Mouse (Mus musculus) neural tube, embryonic 13.5 days (tissue): Measurements from ENCODE around the gene Slc38a3. TPM values are rescaled to one million over a fixed set of nuclear protein-coding genes. Genes with fewer than 3 reads are reported as not detected.

Experiments used
- ATAC-seq: fragments of 200-750 bp; cut with Nextera tagmentation; 2 replicates; pipeline ENCODE4 v1.8.0; 2017; ENCODE audit warnings: low read depth, mild to moderate bottlenecking, moderate TSS enrichment, moderate library complexity
- H3K27ac ChIP-seq: fragments of 300-500 bp; sonication (generic); replicated peaks from 2 replicates; pipeline ENCODE4 v1.5.1; 2015; ENCODE audit warnings: moderate library complexity, mild to moderate bottlenecking, inconsistent platforms
- H3K27me3 ChIP-seq: fragments of 300-500 bp; sonication (generic); 2 replicates; pipeline ENCODE4 v1.6.1; 2015; ENCODE audit warnings: mild to moderate bottlenecking, inconsistent platforms
- H3K36me3 ChIP-seq: fragments of 300-500 bp; sonication (generic); 2 replicates; pipeline ENCODE4 v1.6.1; 2015; ENCODE audit warnings: mild to moderate bottlenecking, inconsistent platforms
- H3K4me1 ChIP-seq: fragments of 300-500 bp; sonication (generic); replicated peaks from 2 replicates; pipeline ENCODE4 v1.6.1; 2015; ENCODE audit warnings: inconsistent platforms
- H3K4me2 ChIP-seq: fragments of 300-500 bp; sonication (generic); 2 replicates; pipeline ENCODE4 v1.6.1; 2015; ENCODE audit warnings: inconsistent platforms, mild to moderate bottlenecking, moderate library complexity
- H3K4me3 ChIP-seq: fragments of 300-500 bp; sonication (generic); 2 replicates; pipeline ENCODE4 v1.5.1; 2015; ENCODE audit warnings: mild to moderate bottlenecking, inconsistent platforms
- H3K9ac ChIP-seq: fragments of 300-500 bp; sonication (generic); 2 replicates; pipeline ENCODE4 v1.6.1; 2015; ENCODE audit warnings: moderate library complexity, mild to moderate bottlenecking, inconsistent platforms
- H3K9me3 ChIP-seq: fragments of 300-500 bp; sonication (generic); 2 replicates; pipeline ENCODE4 v1.6.1; 2016; ENCODE audit warnings: inconsistent platforms
- WGBS: fragments of 180-500 bp; shearing (Covaris S2); methylation state at CpG from one replicate; pipeline ENCODE4 v1.1.7; 2015; 5-methylcytosine and 5-hydroxymethylcytosine counted together
- polyA plus RNA-seq: library from polyadenylated mRNA; unstranded; fragments of >200 nt; fragmentation: Nextera tagmentation; extraction: Ambion mirVana; gene quantifications from 2 replicates; pipeline ENCODE4 v1.2.1, GENCODE M21; 2015

The Slc38a3 gene
- polyA plus RNA-seq, 1 experiment from 2014 or later: 25.6 TPM

- Histone ChIP-seq H3K27me3 (no peaks in the 10 kb centered on the region), H3K9ac (peak within 1 kb of the TSS; percentile 26; the same call in 1 of the 2 replicates), H3K4me1 (peaks cover 76% of the 10 kb centered on the region), H3K4me3 (no peak within 1 kb of the TSS), H3K4me2 (no peak within 1 kb of the TSS), H3K9me3 (no peaks in the 10 kb centered on the region), H3K27ac (0 out of 2 replicates have a peak within 1 kb of the TSS, but pooled peaks have one; percentile 2), H3K36me3 (no peaks in the 10 kb centered on the region)
- WGBS: 52% methylated on average over 12 of the region's 12 CpGs
- ATAC-seq: no peak
These were observed 60.4 kb downstream of the Slc38a3 start, which contains the start of gene Sema3b for GRCm38 (mm10) chr9:107608741-107609432. Gene Sema3b (minus strand): TSS chr9:107609229.

- Histone ChIP-seq H3K27me3 (no peaks in the 10 kb centered on the region), H3K27ac (0 out of 2 replicates have a peak overlapping the region, but pooled peaks have one; percentile 2), H3K4me1 (peaks cover 76% of the 10 kb centered on the region), H3K4me3 (no peak overlapping the region), H3K9ac (0 out of 2 replicates have a peak overlapping the region, but pooled peaks have one; percentile 5), H3K36me3 (no peaks in the 10 kb centered on the region), H3K9me3 (no peaks in the 10 kb centered on the region), H3K4me2 (no peak overlapping the region)
- 62% methylated on average over 9 of the region's 9 CpGs for WGBS
- ATAC-seq: no peak
These were observed 61.6 kb downstream of the Slc38a3 start for GRCm38 (mm10) chr9:107607653-107608245.

- H3K9me3 ChIP-seq: no peaks in the 10 kb centered on the region
- no peak for ATAC-seq
- no peaks in the 10 kb centered on the region for H3K27me3 ChIP-seq
- H3K36me3 ChIP-seq: no peaks in the 10 kb centered on the region
- H3K27ac ChIP-seq: no peak overlapping the region
- 0 out of 2 replicates have a peak overlapping the region, but pooled peaks have one; percentile 4 for H3K4me3 ChIP-seq
- 52% methylated on average over 2 of the region's 2 CpGs for WGBS
- H3K9ac ChIP-seq: 0 out of 2 replicates have a peak overlapping the region, but pooled peaks have one; percentile 18
- H3K4me2 ChIP-seq: peak overlapping the region; percentile 21
- peaks cover 79% of the 10 kb centered on the region for H3K4me1 ChIP-seq
These were observed 62.3 kb downstream of the Slc38a3 start for GRCm38 (mm10) chr9:107607036-107607435.

- Histone ChIP-seq H3K4me1 (peaks cover 74% of the 10 kb centered on the region), H3K9me3 (no peaks in the 10 kb centered on the region)
- 22% methylated on average over 9 of the region's 9 CpGs for WGBS
These were observed 62.7 kb downstream of the Slc38a3 start for GRCm38 (mm10) chr9:107606591-107606990.

GRCm38 (mm10) chr9:107605041-107605661 lies 64.2 kb downstream of the Slc38a3 start:
- WGBS: 40% methylated on average over 20 of the region's 23 CpGs
- H3K4me1 ChIP-seq: peaks cover 64% of the 10 kb centered on the region
- H3K9me3 ChIP-seq: no peaks in the 10 kb centered on the region
- no peaks in the 10 kb centered on the region for H3K27me3 ChIP-seq
- H3K4me3 ChIP-seq: peak overlapping the region; percentile 13; the same call in 1 of the 2 replicates
- peak overlapping the region; percentile 63 for H3K9ac ChIP-seq
- peak overlapping the region; percentile 42 for H3K4me2 ChIP-seq
- no peaks in the 10 kb centered on the region for H3K36me3 ChIP-seq
- no peak overlapping the region for H3K27ac ChIP-seq
- no peak for ATAC-seq

More at GRCm38 (mm10) chr9:107606591-107606990, 62.7 kb downstream of the Slc38a3 start:
- Histone ChIP-seq H3K4me2 (peak overlapping the region; percentile 21), H3K9ac (0 out of 2 replicates have a peak overlapping the region, but pooled peaks have one; percentile 18), H3K27ac (no peak overlapping the region), H3K36me3 (no peaks in the 10 kb centered on the region), H3K4me3 (peak overlapping the region; percentile 4; the same call in 1 of the 2 replicates), H3K27me3 (no peaks in the 10 kb centered on the region)
- no peak for ATAC-seq

- ATAC-seq: no peak
- Histone ChIP-seq H3K4me3 (no peak overlapping the region), H3K4me1 (peaks cover 51% of the 10 kb centered on the region), H3K9me3 (no peaks in the 10 kb centered on the region), H3K9ac (no peak overlapping the region), H3K27ac (no peak overlapping the region), H3K4me2 (no peak overlapping the region), H3K27me3 (no peaks in the 10 kb centered on the region), H3K36me3 (no peaks in the 10 kb centered on the region)
- 83% methylated on average over 6 of the region's 6 CpGs for WGBS
These were observed 66.1 kb downstream of the Slc38a3 start for GRCm38 (mm10) chr9:107603251-107603650.

- peaks cover 41% of the 10 kb centered on the region for H3K4me1 ChIP-seq
- no peak overlapping the region for H3K4me2 ChIP-seq
- ATAC-seq: peak; percentile 57; the same call in 1 of the 2 replicates
- no peaks in the 10 kb centered on the region for H3K27me3 ChIP-seq
- no peaks in the 10 kb centered on the region for H3K9me3 ChIP-seq
- no peak overlapping the region for H3K4me3 ChIP-seq
- H3K36me3 ChIP-seq: no peaks in the 10 kb centered on the region
- 17% methylated on average over 10 of the region's 10 CpGs for WGBS
- H3K27ac ChIP-seq: peak overlapping the region; percentile 57; the same call in 1 of the 2 replicates
- H3K9ac ChIP-seq: peak overlapping the region; percentile 27; the same call in 1 of the 2 replicates
These were observed 67.2 kb downstream of the Slc38a3 start for GRCm38 (mm10) chr9:107602068-107602648.

GRCm38 (mm10) chr9:107601275-107601674 lies 68.1 kb downstream of the Slc38a3 start:
- 88% methylated on average over 11 of the region's 11 CpGs for WGBS
- peaks cover 34% of the 10 kb centered on the region for H3K4me1 ChIP-seq
- ATAC-seq: no peak
- H3K9ac ChIP-seq: no peak overlapping the region
- H3K4me2 ChIP-seq: no peak overlapping the region
- H3K27me3 ChIP-seq: no peaks in the 10 kb centered on the region
- no peaks in the 10 kb centered on the region for H3K9me3 ChIP-seq
- no peak overlapping the region for H3K4me3 ChIP-seq
- no peak overlapping the region for H3K27ac ChIP-seq
- no peaks in the 10 kb centered on the region for H3K36me3 ChIP-seq

- Histone ChIP-seq H3K4me1 (peaks cover 30% of the 10 kb centered on the region), H3K4me2 (no peak overlapping the region), H3K9ac (no peak overlapping the region), H3K4me3 (no peak overlapping the region), H3K27ac (no peak overlapping the region), H3K36me3 (no peaks in the 10 kb centered on the region), H3K9me3 (no peaks in the 10 kb centered on the region), H3K27me3 (no peaks in the 10 kb centered on the region)
- no peak for ATAC-seq
- 80% methylated on average over 12 of the region's 12 CpGs for WGBS
These were observed 68.6 kb downstream of the Slc38a3 start for GRCm38 (mm10) chr9:107600745-107601144.
